Mouse (Mus musculus) c-Kit-positive CD71-positive TER-119-negative erythroid progenitor cells, embryonic 14.5 days (primary cell): ENCODE data around the gene Fdx1.
A peak's percentile ranks its signal among the peaks of the same experiment; 100 is the strongest.

Experiments
- DNase-seq: peaks from one replicate; pipeline ENCODE4 v3.0.0-alpha.2; 2013; ENCODE audit warnings: low read depth

The Fdx1 gene

DNA sequence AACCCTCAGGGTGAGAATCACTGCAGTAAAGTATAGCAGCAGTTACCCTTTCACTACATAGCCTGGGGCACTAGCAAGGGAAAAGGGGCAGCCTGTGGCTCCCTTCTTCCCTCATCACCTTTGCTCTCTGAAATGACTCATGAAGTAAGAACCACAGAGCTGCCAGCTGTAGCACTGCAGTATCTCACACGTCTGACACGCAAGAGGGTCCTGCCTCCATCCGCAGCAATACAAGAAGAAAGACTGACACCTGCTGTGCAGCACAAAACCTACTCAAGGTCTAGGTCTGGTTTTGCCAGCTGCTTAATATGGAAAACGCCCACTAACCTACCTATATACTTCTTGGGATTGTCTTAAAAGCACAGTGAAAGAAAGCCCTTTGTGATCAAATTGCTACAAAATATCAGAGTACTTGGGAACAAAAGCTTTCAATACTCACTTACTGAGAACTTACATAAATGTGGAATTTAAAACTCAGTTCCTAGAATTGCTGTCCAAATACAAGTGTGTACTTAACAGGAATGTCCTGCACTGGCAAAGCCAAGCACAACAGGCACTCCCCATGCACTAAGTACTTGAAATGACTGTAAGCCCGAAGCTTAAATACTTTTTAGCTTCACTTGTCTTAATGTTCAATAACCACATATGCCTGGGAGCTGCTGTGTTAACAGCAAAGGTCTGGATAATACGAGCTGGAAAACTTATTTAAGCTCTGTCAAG, 2.0 kb downstream of the Fdx1 start:
- DNase-seq = no peak

DNA sequence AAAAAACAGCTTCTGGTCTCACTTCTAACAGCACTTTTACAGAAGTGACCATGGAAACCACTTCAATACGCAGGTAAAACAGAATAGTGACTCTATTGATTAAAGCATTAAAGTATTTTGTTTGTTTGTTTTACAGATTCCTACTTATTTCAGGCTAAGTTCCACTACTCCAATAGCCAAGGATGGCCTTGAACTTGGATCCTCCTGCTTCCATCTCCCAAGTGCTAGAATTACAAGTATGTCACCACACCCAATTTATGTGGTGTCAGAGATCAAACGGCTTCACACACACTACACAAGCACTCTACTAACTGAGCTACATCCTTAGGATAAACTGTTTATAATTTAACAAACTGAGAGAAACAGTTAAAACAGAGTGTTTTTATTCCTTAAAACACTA, 3.0 kb downstream of the Fdx1 start:
- no peak for DNase-seq

DNA sequence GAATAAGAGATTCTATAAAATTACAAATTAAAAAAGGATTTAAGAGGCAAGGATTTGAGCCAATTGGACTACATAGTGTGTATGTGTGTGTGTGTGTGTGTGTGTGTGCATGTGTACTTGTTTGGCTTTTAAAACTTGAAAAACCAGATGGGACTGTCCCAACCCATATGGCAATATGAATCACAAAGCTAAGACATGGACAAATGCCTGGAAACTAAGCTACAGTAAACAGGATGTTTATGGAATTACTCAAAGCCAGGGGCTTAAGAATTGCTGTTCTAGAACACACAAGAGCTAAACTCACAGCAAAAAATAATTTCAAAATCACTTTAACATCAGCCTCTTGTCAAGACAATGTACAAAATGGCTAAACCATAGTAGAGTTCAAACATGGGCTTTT, 4.4 kb downstream of the Fdx1 start:
- no peak for DNase-seq

DNA sequence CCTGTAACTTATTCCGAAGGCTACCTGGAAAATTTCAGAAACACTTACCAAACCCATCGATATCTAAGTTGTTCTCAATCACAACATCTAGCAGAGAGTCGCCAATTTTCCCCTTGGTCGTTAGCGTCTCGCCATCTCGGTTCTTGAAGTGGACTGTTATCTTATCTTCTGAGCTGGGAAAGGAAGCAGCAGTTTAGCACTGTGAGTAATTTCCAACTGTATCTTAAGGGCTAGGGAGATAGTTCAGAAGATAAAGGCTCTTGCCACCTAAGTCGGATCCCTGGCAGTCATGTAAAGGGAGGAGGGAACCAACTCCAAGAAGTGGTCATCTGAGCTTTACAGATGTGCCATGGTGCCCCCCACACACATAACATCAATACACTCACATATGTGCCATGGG, 6.3 kb downstream of the Fdx1 start:
- DNase-seq = no peak

DNA sequence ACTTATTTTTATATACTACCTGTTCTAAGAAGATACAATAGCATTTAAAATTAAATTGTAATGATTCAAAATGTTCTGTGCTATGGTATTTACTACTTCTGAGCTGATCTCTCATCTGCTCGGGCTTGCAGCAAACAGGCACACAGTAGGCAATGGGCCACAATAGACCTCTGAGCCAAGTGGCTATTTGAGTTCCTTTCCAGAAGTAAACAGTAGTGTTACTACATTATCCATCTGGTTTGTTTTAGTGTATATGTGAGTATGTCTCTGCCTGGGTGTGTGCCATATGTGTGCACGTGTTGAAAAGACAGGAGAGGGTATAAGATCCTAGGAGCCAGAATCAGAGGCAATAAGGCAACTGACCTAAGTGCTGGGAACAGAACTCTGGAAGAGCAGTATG, 6.9 kb downstream of the Fdx1 start:
- no peak for DNase-seq

DNA sequence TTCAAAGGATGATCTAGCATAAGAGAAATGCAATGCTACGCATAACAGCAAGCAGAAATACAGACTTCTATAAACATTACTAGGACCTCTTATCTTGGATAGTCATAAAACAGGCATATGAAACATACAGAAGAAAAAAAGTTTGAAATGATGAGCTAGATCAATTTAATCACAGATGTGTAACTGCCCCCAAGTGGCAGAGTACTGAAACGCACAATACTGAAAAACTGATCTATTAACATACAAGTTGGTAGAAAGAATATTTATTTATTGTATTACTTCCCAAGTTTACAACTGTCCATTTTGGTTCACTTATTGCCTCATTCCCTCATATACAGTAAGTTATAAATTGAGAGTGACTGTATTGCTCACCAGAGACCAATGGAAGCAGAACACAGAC, 12.0 kb downstream of the Fdx1 start:
- DNase-seq = no peak

DNA sequence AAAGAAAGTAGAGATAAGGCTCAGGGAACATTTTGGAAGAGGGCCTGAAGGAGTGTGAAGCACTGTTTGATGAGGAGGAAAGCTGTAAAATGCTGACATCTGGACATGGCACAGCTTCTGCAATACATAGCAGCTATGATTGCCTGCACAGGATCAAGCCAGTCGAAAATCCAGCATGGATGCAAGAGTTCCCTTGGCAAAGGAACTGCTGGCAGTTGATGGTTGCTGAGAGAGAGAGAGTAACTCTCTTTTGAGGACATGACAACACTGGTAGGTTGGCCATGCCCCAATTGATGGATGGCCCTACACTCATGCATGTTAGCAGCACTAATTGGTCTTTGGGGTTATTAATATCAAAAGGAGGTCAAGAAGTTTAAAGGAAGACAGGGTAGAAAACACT, 12.7 kb downstream of the Fdx1 start:
- no peak for DNase-seq

DNA sequence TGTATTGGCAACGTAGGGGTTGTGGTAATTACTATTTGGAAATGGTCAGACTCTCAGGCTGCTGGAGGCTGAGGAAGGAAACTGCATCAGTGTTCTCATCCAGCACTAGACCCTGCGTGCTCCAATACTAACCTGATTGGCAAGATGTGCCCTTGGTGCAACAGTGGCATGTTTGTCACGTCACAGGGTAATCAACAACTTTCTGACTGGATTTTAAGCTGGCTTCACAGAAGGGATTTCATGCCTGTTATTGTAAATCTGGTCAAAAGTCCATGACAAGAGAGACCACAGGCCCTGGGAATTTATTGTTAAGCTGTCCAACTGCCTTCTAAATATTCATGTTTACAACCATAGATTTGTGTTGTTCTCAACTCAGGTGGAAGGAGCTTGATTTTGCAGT, 13.1 kb downstream of the Fdx1 start:
- DNase-seq = no peak

DNA sequence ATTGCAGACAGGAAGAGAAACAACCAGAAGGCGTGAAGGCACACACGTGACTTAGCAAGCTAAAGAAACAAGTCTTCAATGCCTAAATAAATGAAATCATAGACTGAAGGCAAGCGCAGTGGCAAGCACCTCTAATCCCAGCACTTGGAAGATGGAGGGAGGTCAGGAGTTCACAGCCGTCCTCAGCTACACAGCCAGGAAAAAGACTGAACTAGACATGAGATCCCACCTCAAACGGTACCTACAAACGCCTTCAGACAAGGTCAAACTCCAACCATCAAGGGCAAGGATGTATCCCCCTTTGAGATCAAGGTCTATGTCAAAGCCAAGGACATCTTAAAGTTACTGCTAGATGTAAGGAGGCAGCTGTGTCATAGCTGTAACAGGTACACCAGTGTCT, 19.4 kb downstream of the Fdx1 start:
- no peak for DNase-seq

DNA sequence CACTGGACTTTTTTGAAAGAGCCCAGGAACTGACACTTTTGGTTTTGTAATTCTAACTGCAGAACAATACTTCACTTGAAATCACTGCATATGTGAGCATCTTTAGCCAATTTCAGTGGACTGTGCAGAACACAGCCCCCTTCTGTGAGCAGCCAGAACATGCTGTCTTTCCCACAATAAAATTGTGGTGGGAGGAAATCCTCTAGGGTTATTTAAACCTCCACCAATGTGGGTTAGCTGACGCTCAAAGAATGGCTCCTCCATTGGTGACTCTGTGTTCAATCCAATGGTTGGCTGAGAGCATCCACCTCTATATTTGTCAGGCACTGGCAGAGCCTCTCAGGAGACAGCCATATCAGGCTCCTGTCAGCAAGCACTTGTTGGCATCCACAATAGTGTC, 28.7 kb downstream of the Fdx1 start:
- DNase-seq = no peak

DNA sequence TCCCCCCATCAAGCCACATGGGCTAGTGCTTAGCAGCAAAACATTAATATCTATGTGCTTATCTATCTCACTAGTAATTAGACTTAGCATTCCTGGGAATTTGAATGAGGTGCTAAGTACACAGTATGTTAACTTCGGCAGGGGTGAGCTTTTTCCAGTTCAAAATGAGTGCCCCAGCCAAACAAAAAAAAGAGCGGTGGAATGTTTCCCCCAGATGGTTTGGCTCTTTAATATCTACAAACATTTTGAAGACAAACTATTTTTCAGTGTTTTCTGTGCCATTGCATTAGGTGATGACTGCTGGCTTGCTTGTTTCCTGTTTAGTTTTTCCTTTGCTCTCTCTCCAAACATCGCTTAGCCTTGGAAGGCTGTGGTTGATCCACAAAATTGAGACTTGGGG, 31.4 kb downstream of the Fdx1 start:
- no peak for DNase-seq

DNA sequence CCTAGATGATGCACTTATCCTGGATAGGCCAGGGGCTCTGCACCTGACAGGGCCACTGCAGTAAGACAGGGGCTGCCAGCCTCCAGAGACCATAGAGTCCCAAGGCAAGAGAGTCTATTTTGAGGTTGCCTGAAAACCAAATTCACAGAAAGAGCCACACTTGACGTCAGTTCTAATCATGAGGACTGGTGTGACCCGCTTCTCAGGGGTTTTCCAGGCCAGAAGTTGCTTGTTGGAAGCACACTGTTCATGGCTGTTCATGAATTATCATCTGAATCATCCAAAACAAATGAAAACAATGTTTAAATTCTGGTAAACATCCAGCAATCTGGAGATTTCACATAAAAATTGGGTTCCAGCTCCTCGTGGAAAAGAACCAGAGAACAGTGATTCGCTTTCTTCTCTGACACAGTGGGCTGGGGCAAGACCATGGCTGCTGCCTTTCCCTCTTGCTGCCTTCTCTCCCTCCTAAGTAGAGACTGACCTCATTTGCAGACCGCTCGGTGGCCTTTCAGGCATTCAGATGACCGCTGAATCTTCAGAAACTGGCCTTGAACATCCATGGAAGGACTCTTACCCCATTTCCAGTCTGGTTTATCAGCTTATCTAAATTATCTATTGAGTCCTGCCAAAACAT, 32.2 kb downstream of the Fdx1 start:
- no peak for DNase-seq

DNA sequence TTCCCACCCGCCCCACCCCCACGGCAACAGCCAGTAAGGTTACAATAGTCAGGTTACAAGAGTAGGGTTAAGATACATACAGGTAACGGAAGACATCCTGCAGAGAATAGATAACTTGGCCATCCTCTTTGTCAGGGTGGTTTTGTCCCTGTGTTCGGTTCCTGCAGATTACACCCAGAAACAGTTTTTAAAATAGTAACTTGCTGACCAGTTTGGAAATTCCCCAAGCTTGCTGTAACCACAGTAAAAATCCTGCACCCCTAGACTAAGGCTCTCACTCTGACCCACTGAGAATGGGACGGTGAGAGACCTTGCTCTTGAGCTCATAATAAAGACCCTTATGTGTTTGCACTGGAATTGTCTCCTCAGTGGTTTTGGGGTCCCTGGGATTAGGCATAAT, 33.4 kb downstream of the Fdx1 start:
- peak; percentile 11 for DNase-seq

DNA sequence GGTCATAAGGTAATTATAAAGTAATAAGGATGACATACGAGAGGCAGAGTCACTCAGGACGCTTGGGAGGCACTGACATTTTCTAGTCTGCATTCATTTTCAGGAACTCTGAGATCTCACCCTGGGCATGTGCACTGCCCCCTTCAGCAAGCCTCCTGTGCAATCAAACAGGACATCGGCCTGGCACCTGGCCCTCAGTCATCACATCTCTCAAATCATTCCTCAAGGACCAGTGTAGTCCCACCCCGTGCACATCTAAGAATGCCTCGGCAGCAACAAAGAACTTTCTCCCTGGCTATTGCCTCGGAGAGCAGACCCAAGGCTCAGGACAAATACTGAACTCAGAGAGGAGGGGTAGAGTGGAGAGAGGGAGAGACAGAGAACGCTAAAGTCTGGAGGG, 34.7 kb downstream of the Fdx1 start:
- DNase-seq = no peak

DNA sequence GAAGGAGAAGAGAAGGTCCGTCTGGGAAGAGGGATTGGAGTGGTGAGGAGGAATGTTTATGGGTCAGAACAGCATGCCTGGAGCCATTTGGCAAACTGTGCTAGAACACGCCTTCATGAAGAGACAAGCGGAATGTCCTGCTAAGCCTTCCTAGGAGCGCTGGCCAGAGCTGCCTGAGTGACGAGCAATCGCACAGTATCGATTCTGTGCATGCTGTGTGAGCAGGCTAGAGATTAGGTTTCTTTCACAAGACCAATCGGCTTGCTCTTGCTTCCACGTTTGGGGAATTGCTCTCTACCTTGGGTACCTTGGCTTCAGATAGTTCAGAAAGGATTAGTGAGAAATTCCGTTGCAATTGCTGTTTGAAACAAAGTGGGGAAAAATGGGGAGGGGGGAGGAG, 35.2 kb downstream of the Fdx1 start:
- no peak for DNase-seq

DNA sequence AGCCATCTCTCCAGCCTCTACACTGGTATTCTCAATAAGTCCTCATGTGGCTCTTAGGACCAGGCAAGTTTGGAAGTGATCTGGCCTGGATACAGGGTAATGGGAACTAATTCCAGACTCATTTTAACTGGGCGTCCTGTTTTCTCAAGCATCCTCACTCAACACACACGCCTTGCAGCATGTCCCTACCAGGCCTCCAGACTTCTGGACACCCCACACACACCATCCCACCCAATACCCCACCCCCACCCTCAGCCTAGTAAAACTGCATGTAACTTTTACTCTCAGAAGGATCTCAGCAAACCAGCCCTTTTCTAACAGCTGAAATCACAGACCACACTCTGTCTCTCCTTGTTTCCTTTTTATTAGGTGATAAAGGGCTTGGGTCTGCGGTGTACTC, 35.7 kb downstream of the Fdx1 start:
- no peak for DNase-seq

DNA sequence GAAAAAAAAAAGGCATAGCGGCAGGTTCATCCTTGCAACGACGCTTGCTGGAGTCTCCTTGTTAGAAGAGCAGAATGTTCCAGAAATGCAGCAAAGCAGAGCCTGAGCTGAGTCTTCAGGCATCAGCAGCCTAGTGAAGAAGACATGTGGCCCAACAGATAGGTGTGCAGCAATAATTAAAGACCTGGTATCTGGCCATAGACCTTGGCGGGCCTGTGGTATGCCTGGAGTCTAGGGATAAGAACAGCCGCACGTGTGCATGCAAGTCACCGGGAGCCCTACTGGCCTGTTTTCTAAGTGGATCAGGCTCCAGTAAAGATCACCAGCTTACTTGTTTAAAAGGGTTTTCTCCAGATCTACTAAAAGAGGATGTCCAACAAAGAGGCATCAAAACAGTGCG, 36.7 kb downstream of the Fdx1 start:
- DNase-seq = peak; percentile 17

DNA sequence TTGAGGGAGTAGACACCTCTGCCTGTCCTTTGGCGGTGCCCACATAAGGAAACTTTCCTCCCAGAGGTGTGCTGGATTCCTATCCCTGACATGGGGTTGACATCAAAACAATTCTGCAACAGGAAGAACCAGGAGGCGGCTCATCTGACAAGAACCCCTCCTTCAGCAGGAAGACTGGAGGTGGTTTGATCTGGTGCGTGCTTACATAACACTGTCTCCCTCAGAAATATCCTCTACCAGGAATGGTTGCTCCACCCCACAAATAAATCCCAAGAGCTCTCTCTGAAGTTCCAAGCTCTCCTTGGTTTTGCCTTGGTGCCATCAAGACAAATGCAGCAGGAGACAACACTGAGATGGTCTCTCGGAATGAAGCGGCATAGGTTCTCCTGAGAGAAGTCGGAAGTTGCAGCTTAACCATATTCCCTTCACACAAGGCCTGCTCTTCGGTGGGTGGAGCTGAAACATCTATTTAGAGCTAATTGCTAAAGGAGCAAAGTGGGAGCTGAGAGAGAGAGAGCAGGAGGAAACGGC, 38.7 kb downstream of the Fdx1 start:
- no peak for DNase-seq

DNA sequence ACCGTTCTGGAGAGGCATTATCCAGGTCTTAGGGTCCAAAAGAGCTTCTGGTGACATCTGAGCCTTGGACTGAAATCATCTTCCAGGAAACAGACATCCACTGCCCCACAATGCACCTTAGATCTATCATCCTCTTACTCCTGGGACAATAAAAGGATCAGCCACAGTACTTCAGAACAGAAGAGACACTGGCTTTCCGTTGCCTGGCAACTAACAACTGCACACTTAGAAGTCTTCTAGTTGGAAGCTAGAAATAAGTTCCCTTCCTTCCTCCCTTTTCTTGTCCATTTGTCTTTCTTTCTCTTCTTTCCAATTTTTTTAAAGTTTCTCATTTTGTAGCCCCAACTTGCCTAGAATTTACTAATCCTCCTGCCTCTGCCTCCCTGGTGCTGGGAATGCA, 40.6 kb downstream of the Fdx1 start:
- DNase-seq = no peak

DNA sequence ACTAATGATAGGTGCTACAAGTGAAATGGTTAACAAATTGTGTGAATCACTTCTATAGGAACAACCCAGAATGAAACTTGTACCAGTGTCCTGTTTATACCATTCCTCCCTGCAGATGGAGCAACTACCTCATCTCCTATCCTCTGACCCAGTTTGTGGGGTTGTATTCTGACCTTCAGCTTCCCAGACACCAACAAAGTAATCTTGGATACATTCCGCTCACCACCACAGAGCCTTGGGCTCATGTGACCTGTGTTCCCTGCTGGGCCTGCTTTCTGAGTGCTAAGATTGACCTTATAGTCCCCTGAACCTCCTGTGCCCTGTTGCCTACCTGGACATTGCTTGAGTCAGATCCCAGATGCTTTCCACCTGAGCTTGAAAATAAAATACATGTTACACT, 47.8 kb downstream of the Fdx1 start:
- no peak for DNase-seq

DNA sequence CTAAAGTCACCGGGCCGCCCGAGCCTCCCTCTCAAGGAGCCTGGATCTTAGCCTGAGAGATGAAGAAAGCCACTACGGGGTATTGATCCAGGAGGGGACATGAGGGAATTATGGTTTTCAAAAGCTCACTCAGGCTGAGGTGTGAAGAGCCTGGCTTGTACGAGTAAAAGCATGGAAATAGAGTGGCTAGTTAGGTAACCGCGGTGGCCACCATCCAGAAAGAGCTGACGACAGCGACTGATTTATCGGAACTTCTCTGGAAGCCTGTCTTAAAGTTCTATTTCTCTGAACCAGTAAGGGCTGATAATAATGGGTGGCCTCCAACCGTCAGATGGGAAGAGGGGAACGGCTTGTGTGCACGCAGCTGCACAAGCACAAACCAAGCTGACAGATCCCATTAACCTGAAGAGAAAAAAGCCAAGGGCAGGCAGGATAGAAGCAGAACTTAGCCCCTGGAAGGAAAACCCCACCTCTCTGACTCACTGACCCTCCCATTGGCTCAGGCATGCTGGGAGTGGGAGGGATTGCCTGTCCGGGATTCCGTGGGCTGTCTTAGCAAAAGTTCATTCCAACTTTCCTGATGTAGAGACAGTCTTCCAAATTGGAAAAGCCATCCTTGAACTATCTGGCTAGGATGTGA, 48.8 kb downstream of the Fdx1 start:
- DNase-seq = no peak

DNA sequence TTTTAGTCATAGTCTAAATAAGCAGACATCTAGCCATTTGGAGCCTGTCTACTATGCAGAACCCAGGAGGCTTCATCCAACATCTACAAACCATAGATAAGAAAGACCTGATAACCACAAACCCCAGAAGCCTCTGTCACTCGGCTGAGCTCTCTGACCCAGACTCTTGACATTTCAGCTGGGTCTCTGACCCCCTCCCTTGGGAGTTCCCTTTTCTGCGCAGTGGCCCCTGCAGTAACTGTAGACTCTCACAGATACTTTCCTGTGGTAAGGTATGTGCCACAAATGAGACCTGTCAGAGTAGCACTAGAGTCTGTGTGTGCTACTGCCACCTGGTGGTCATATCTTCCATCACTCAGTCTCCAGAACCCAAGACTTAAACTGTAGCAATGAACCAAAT, 54.5 kb downstream of the Fdx1 start:
- peak; percentile 45 for DNase-seq

DNA sequence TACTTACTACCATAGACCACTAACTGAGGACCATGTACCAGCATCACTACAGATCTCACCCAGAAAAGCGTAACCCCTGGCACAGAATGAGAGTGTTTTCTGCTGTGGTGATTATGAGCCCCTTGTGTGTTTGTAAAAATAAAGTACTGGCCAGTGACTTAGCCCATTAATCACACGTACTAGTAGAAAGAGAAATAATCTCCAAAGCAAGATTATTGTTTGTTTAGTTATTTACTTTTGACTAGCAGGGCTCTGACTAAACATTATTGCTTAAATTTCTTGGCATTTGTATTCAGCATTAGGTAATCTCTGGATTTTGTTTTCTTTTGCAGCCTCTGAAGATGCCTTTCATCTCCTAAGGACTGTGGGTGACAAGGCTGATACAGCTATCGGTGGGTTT, 55.1 kb downstream of the Fdx1 start:
- no peak for DNase-seq

DNA sequence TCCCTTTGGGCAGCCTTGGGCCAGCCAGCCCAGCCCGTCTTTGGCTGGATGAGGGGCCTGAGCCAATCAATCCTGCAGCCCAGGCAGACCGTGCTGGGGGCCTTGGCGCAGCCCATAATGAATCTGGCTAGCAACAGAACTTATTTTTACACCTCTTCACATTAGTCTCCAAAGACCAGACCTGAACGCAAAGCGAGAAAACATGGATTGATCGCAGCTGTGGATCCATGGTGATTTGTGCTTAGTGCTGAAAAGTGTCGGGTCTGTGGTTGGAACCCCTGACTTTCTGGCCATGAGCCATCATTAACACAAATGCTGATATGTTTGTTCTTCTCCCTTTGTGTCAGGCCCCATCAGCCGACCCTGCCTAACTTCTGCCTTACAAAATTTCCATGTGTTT, 56.4 kb downstream of the Fdx1 start:
- DNase-seq = no peak
